Mouse (Mus musculus) lung, postnatal 0 days (tissue): ENCODE results near the gene Tctex1d2.

ENCODE experiments used
- CTCF ChIP-seq: IDR thresholded peaks from 2 replicates; pipeline ENCODE4 v1.5.1; 2016; ENCODE audit warnings: antibody characterized with exemption, mild to moderate bottlenecking
- EP300 ChIP-seq: IDR thresholded peaks from 2 replicates; pipeline ENCODE4 v1.6.1; 2016; ENCODE audit warnings: antibody characterized with exemption, mild to moderate bottlenecking, control low read depth

GRCm38 (mm10) chr16:32430474-32431046 lies 11.1 kb downstream of the Tctex1d2 start, which contains the start of gene Pcyt1a:
- TF ChIP-seq CTCF (peak; percentile 58), EP300 (peak; percentile 69)
